Mouse (Mus musculus) regulatory T cell (primary cell): ENCODE measurements at regions not wholly inside any gene's neighbourhood (a gene's known extent, or its start where the extent isn't known, plus 50 kb on each side); places are given as distances from the start of the nearest gene placed in this dataset.

Experiments used
- in situ Hi-C: fragments of 300-600 bp; cut with MboI, MseI; formaldehyde crosslinking; loops from one replicate; pipeline ENCODE4 v1.15.1; 2025; ENCODE audit warnings: high pct_unique_total_duplicates

- in situ Hi-C loops, result no loop called here
These were observed 2630.6 kb upstream of the Gm7489 start for GRCm38 (mm10) chr15:51254143-51254542.

- in situ Hi-C loops, result no loop called here
These were observed 2629.5 kb upstream of the Gm7489 start for GRCm38 (mm10) chr15:51255203-51255615.

- in situ Hi-C loops, result no loop called here
These were observed 2628.0 kb upstream of the Gm7489 start for GRCm38 (mm10) chr15:51256681-51257080.

GRCm38 (mm10) chr15:51264599-51265163 is 2620.0 kb upstream of the Gm7489 start:
- in situ Hi-C loops, result no loop called here

GRCm38 (mm10) chr15:51265971-51266370 is 2618.7 kb upstream of the Gm7489 start:
- in situ Hi-C loops, result no loop called here

GRCm38 (mm10) chr15:51271632-51272312 is 2612.9 kb upstream of the Gm7489 start:
- in situ Hi-C loops, result no loop called here

GRCm38 (mm10) chr15:51285334-51285733 is 2599.4 kb upstream of the Gm7489 start:
- in situ Hi-C loops, result no loop called here

- in situ Hi-C loops, result no loop called here
These were observed 2598.4 kb upstream of the Gm7489 start for GRCm38 (mm10) chr15:51286352-51286751.

GRCm38 (mm10) chr15:51288911-51289432 is 2595.7 kb upstream of the Gm7489 start:
- in situ Hi-C loops, result no loop called here

- in situ Hi-C loops, result no loop called here
These were observed 2594.8 kb upstream of the Gm7489 start for GRCm38 (mm10) chr15:51289916-51290315.

- in situ Hi-C loops, result no loop called here
These were observed 2593.5 kb upstream of the Gm7489 start for GRCm38 (mm10) chr15:51291183-51291582.

GRCm38 (mm10) chr15:51296841-51297240 is 2587.9 kb upstream of the Gm7489 start:
- in situ Hi-C loops, result no loop called here

- in situ Hi-C loops, result no loop called here
These were observed 2566.6 kb upstream of the Gm7489 start for GRCm38 (mm10) chr15:51318072-51318471.

GRCm38 (mm10) chr15:51318760-51319159 is 2565.9 kb upstream of the Gm7489 start:
- in situ Hi-C loops, result no loop called here

- in situ Hi-C loops, result no loop called here
These were observed 2564.3 kb upstream of the Gm7489 start for GRCm38 (mm10) chr15:51320366-51320894.

GRCm38 (mm10) chr15:51323284-51323683 is 2561.4 kb upstream of the Gm7489 start:
- in situ Hi-C loops, result no loop called here

- in situ Hi-C loops, result no loop called here
These were observed 2560.5 kb upstream of the Gm7489 start for GRCm38 (mm10) chr15:51324211-51324610.

- in situ Hi-C loops, result no loop called here
These were observed 2557.0 kb upstream of the Gm7489 start for GRCm38 (mm10) chr15:51327702-51328101.

- in situ Hi-C loops, result no loop called here
These were observed 2548.3 kb upstream of the Gm7489 start for GRCm38 (mm10) chr15:51336441-51336840.

GRCm38 (mm10) chr15:51346301-51346700 is 2538.4 kb upstream of the Gm7489 start:
- in situ Hi-C loops, result no loop called here

- in situ Hi-C loops, result no loop called here
These were observed 2521.3 kb upstream of the Gm7489 start for GRCm38 (mm10) chr15:51363391-51363790.

- in situ Hi-C loops, result no loop called here
These were observed 2513.5 kb upstream of the Gm7489 start for GRCm38 (mm10) chr15:51371162-51371561.

GRCm38 (mm10) chr15:51390383-51390782 is 2494.3 kb upstream of the Gm7489 start:
- in situ Hi-C loops, result no loop called here
